Mouse (Mus musculus) lung, postnatal 10 days (tissue): ENCODE results near the gene Atxn3.
"Not testable (repeated sequence)": the region's sequence is repeated elsewhere in the genome, so short reads cannot be mapped to it uniquely, and the experiment has no call there.

Experiments
- DNase-seq: peaks from one replicate; pipeline ENCODE4 v3.0.0; 2021

Atxn3 gene

DNA sequence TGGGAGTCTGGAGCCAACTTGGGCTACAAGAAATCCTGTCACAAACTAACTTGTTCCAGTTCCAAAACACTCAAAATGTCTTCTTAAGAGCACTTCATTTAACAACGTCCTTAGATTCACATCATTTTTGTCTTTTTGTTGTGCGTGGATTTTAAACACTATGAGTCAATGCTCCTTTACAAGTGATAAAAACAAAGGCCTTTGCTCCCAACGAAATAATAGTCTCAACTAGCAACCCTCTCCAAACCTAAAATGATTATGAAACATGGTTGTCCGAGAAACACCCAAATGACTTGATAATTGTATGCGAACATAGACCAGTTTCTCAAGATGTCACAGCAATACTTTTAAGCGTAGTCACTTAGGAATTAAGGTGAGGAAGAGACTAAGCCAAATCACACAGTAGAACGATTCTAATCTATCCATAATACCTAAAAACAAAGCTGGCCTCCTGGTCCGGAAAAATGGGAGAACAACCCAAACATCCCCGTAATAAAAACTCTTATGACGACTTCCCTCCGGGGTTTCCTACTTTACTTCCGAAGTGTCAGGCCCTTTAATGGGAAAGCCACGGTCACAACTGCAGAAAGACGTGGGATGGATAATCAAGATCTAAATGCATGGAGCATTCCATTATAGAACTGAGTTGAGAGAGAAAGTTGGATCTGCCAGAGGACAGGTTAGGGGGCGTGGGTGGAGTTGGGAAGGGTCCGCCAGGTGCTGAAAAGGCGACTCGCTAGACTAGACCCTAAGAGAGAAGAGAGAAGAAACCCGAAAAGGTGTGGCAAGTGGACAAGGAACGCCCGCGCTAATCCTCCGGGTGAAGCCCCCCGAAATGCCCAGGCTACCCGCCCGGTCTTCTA, 736 bp downstream of the Atxn3 start:
- DNase-seq = no peak

DNA sequence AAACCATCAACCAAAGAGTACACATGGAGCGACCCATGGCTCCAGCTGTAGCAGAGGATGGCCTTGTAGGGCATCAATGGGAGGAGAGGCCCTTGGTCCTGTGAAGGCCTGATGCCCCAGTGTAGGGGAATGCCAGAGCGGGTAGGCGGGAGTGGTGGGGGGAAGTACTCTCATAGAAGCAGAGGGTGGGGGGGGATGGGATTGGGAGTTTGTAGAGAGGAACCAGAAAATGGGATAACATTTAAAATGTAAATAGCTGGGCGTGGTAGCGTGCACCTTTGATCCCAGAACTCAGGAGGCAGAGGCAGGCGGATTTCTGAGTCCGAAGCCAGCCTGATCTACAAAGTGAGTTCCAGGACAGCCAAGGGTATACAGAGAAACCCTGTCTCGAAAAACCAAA, 2.2 kb downstream of the Atxn3 start:
- not testable (repeated sequence) for DNase-seq

DNA sequence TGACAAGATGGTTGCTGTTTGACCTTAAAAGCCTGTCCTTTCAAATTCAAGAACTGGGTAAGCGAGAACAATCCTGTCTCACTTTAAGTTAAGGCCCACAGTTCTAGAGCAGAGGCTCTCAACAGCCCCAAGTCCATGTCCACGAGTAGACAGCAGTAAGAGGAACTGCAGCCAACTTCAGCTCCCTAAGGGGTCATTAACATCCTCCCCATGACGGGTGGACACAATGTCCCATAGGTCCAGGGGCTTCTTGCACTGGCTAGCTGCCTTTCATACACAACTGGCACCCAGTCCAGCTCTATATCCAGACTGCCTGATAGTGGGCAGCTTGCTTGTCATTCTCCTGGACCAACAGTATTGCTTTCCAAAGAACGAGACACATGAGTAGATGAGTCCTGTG, 9.2 kb downstream of the Atxn3 start:
- no peak for DNase-seq

DNA sequence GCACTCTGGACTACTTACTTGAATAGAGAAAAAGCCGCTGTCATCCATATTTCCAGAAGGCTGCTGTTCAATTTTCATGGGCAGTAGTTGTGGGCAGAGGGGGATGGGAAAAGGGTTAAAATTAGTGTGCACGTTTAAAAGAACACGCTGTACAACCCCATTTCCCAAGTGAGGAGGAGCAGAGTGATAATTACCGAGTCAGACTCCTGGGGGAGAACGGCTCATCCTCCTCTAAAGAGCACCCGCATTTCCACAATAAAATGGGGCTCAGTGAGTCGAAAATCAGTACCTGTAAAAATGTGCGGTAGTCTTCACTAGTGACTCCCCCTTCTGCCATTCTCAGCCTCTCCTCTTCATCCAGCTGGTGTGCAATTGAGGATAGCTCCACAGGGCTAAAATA, 10.1 kb downstream of the Atxn3 start:
- no peak for DNase-seq

DNA sequence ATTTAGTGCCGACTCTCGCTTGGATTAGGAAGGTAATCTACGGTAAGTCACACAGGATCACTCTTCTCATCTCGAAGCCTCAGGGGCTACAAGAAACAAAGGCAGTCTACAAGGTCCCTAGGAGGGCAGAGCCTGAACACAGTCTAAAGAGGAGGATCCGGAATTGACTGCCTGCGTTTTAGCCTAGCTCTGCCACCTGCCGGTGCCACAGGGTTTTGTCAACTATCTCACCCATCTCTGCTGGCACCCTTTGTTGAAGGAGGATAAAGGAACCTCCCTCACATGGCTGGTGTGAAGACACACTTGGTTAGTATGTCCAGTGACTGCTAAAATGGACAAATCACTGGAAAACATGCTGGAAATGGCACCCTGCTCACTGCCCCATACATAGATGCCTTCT, 20.5 kb downstream of the Atxn3 start:
- DNase-seq = no peak

DNA sequence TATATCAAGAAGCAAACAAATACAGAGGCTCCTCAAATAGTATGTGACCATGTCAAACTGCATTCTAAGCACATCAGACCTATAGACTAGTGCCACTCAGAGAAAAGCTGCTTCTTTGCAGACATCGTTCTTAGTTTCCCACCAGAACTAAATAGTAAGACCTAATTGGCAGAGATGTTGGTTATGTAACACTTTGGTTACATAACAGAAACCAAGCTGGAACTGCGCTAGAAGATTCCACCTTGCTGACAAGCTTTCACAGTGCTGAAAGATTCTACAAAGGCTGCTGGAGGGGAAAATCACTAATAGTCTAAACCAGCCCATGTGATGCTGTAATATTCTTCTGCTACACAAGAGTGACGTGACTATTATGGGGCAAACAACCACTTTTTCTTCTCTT, 22.8 kb downstream of the Atxn3 start:
- no peak for DNase-seq

DNA sequence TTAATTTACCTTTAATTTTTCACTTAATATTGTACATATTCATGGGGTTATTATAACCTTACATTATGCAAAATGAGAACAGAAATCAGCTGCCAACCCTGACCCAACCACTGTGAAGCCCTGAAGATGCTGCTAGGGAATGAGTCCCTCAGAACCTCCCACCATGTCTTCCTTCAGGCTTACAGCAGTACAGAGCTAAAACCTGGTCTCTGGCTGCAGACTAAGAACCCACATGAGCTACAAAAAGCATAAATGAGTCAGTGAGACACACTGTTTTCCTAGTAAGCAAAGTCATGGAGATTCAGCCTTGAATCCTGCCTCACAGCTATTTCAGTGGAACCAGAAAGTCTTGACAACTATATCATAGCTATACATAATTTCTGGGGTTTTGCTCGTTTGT, 29.6 kb downstream of the Atxn3 start:
- no peak for DNase-seq

DNA sequence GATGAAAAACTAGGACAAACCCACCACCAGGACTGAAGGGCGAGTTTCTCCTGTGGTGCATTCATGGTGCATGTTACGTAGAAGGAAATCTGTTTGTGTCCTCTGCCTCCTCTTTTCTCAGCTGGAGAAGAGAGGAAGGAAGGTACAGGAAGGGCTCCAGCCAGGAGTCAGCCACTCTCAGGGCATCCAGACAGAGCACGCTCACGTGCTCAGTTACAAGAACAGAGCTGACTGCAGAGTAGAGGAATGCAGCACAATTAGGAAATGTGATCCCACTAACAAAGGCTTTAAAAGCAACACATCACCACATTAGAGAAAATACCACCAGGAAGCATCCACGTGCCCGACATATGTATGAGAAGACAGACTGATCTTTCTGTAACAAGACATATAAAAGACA, 35.7 kb downstream of the Atxn3 start:
- DNase-seq = no peak

DNA sequence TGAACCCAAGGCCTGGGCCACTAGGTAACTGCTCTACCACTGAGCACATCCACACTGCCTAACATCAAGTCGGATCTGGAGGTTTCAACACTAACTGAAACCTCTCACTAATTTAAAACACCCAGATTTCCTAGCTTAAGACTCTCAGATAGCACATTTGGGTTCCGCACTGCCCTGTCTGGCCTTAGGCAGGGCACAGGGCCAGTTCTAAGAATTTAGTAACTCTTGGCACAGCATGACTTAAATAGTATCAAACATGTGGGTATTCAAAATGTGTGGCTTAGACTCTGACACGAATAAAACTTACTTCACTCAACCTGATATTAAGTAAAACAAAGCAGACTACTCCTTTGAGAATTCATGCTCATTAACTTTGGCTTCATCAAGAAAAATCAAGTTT, 38.2 kb downstream of the Atxn3 start:
- DNase-seq = no peak

DNA sequence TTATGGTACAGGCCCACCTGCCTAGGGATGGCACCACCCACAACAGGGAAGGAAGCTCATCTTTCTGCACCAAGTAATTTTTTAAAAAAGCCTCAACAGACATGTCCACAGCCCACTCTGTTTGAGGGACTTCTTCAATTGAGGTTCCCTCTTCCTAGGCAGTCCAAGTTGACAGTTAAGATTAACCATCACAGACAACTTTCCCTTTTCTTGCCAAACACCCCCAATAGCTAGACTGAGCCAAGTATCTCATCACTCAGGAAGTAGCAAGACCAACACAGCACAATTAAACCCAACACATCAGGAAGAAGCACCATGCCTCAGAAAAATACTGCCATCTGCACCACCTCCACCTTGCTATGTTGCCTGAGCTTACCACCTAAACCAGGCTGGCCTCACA, 40.9 kb downstream of the Atxn3 start:
- DNase-seq = no peak

DNA sequence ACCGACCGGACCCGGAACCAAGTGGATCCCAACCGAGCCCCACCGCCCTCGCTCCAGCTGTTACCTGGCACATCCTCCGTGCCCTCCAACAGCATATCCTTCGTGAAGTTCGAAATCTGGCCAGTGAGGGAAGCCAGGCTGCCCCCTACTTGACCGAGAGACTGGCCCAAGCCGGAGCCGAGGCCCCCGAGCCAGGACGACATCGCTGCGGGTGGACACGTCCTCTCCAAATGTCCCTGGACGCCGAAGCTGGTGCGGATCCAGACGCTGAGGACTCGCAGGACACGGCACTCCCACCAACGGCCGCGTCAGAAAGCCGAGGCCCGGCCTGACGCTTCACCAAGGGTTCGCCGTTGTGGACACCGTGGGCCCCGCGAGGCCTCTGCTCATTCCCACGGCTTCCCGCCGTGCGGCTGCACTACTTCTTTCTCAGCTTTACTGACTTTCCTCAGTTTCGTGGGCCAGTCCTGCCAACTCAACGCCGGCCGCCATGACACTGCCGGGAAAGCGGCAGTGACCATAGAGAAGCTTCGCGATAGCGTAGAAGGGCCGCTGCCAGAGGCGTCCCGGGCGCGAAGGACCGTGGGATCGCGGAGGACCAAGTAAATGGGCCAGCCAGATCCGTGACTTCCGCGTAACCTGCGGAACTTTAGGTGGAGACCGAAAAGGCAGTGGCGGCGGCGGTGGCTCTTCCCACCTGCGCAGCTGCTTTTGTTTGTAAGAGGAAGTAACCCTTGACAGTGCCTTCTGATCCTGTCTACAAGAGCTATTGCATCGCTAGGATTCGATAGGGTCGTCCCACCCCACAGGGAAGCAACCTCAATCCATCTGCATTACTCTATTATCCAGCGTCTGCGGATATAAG, 45.2 kb downstream of the Atxn3 start, which contains the start of gene Trip11:
Gene Trip11, minus strand, starts transcription at position 642 of the 865 bp plus-strand sequence.
- peak; percentile 92 for DNase-seq

DNA sequence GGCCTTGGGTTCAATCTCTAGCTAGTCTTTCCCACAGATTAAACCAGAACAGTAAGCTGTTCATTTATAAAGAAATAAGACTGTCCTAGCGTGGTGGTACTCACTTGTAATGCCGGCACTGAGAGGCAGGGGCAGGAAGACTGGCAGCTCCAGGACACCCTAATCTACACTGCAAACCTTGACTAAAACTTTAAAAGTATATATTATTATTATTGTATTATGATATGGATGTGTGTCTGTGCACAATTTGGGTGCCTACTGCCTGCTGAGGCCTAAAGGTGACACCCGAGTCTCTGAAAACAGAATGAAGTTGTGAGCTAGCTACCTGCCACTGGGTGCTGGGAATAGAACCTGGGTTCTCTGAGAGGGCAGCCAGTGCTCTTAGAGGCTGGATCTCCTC, 46.7 kb downstream of the Atxn3 start:
- DNase-seq = no peak

DNA sequence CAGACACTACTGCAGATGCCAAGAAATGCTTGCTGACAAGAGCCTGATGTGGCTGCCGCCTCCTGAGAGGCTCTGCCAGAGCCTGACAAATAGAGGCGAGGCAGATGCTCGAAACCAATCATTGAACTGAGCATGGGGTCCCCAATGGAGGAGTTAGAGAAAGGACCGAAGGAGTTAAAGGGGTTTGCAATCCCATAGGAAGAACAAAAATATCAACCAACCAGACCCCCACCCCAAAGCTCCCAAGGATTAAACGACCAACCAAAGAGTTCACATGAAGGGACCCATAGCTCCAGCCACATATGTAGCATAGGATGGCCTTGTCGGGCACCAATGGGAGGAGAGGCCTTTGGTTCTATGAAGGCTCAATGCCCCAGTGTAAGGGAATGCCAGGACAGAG, 47.7 kb downstream of the Atxn3 start:
- DNase-seq = no peak

DNA sequence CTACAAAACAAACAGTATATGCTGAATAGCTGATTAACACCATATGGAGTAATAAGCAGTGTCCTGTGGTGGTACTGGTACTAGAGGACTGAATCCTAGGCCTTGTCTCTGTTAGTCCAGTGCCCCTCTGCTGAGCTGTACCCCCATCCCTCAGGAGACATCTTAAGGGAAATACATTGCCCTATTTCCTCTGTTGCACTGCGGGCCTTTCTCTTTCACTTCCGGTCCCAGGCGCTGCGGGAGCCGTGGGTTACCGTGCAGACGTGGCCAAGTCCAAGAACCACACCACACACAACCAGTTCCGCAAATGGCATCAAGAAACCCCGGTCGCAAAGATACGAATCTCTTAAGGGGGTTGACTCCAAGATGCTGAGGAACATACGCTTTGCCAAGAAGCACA, 52.2 kb downstream of the Atxn3 start:
- no peak for DNase-seq

DNA sequence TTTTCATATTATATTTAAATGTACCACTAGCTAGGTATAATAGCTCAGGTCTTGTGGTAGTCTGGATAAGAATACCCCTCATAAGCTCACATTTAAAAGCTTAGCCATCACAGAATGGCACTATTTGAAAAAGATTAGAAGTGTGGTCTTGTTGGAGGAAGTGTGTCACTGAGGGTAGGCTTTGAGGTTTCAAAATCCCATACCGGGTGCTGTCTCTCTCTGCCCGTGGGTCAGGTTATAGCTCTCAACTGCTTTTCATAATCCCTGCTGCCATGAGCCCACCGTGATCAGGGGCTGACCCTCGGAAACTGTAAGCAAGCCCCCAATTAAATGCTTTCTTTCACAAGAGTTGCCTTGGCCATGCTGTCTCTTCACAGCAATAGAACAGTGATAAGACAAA, 53.1 kb downstream of the Atxn3 start:
- no peak for DNase-seq

DNA sequence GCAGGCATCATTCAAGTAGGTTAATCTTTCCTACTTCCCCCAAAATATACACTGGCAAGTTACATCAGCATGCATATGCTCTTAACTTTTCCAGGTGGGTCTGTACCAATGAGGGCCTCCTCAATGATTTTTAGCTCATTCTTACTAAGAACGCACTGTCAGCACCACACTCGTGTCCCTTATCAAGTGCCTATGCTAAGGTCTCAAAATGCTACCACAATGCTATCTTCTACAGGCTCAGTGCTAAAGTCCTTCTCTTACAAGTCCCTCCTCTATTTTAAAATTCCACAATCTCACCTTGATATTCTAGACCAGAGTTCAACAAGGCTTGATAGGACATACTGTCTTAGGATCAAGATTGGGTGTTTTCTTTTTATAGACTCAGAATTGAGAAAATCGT, 53.9 kb downstream of the Atxn3 start:
- DNase-seq = no peak

DNA sequence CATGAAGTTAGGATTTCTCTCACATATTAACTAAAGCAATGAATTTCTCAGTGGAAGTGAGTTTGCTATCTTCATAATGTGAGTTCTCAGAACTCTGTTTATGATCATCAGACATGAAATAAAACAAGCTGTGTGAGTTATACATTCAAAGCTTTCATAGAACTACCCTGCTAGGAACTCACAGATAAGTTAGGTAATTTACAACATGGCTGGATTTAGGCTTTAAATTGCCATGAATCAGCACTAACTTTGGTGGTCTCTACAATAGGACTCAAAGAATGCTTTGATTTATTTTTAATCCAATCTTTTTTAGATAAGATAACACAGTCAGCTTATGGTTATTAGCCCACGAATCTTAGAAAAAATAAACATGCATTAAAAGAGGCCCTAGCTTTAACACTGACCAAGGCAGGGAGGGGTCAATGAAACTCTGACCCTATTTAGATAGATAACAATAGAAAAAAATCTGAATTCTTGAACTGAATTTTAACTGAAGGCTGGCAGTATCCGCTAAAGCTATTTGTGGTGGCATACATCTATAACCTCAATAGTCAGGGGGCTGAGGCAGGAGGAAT, 58.3 kb downstream of the Atxn3 start:
- DNase-seq = no peak

DNA sequence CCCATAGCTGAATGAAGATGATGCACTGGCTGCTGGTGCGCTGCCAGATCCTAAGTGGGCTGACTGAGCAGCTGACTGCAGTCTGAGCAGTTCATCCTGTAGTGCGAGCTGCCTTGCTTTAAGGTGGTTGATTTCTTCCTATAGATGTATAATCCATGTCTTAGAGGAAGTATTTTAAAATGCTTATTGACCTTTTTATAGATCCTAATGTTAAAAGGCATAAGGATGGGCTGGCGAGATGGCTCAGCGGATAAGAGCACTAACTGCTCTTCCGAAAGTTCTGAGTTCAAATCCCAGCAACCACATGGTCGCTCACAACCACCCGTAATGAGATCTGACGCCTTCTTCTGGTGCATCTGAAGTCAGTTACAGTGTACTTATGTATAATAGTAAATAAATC, 59.1 kb downstream of the Atxn3 start:
- DNase-seq = no peak

DNA sequence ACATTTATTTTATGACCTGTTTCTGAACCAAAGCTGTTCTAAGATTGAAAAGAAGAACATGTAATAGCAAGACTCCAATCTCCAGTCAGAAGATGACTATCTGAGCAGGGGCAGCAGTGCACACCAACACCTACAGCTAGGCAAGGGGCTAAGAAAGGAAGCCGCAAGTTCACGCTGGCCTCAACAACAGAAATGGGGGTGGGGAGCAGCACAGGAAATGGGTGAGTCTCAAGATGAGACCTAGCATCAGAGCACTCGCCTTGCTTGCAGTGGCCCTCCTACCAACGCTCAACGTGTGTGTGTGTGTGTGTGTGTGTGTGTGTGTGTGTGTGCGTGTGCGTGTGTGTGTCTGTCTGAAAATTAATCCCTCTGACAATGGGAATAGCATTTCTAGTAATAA, 60.9 kb downstream of the Atxn3 start:
- DNase-seq = no peak

DNA sequence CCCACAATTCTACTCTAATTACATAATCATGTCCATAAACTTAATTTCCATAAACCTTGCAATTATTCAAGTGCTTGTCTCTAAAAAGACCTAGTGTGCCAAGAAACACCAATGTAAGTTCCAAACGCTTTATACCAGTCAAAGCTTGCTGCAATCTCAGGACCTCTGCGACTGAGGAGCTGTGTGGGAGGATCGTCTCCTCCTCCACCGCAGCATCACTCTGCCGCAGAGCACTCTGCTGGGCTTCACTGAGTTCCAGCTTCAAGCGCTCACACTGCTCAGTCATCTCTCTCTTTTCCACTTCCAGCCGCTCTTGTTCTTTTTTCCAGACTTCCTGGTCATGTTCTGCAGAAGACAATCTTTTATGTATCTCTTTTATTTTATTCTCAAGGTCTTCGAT, 64.8 kb downstream of the Atxn3 start:
- no peak for DNase-seq

DNA sequence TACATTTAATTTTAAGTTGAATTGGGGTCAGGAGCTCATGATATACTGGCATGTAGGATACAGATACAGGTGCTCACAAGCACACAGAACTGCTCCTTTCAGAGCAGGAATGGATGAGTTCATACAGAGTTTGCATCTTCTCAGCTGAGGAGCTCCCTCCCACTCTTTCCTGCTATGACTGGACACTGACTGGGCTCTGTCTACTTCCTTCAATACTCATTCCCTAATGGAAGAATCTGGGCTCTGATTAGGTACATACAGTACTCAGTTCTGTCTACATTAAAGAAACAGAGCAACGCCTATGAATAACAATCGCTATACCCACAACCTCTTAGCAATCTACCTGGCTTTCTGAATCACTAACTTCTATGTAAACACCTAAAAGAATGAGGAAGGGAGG, 65.2 kb downstream of the Atxn3 start:
- no peak for DNase-seq

DNA sequence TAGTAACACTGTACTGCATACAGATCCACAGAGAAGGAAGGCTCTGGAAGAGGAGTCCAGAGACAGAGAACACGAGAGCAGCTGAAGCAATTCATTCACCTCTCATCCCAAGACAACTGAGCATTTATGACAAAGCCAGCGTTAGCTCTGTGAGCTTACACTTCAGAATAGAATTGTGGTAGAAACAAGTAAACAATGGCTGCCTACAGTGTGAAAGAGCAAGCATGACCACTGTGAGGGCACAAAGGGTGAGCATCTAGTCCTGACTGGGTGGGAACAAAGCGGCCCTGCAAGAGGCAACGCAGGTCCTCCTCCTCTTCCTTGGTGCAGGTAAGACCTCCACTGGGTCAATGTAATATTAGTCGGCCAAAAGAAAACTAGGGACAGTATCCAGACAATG, 67.0 kb downstream of the Atxn3 start:
- DNase-seq = no peak

DNA sequence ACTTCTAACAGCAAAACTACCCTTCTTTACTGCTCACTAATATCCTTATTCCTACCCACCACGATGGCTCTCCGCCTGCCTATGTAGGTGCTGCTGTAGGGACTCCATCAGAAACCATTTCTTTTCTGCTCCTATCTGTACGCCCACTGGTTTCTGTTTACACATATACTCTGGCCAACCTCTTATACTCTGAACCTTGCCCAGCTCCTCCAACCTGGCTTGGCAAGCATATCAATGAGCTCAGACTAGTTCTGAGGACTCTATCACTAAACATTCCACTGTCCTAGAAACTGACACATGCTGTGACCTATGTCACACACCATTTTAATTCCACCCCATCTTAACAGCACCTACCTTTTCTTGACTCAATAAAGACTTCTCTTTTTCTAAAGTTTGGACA, 68.7 kb downstream of the Atxn3 start:
- no peak for DNase-seq

DNA sequence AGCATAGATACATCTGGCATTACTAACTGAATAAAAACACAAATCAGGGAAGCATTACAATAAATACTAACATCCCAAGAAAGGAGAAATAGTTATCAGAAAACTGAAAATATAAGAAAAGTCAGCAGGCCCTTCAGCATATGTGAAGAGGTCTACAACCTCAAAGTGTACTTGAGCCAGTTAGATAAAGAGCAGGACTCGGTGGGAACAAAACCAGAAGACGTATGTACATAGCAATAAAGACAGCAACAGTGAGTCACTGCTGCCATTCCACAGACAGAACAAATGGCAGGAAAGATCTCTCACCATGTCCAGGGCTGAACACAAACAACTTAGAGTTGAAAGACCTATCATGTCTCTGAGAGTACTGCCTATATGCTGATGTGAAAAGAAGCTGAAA, 69.7 kb downstream of the Atxn3 start:
- no peak for DNase-seq
